Mouse (Mus musculus) forebrain, embryonic 11.5 days (tissue): ENCODE results near the gene Megf11. TPM values are rescaled to one million over a fixed set of nuclear protein-coding genes. Genes with fewer than 3 reads are reported as not detected.

Experiments
- ATAC-seq: fragments of 200-750 bp; cut with Nextera tagmentation; replicated peaks from 2 replicates; pipeline ENCODE4 v1.8.0; 2017; ENCODE audit warnings: moderate TSS enrichment; ENCODE audit not compliant: low FRiP score
- DNase-seq: peaks from one replicate; pipeline ENCODE4 v3.0.0-alpha.2; 2017; ENCODE audit warnings: low spot score
- H3K27ac ChIP-seq: fragments of 300-500 bp; sonication (generic); 2 replicates; pipeline ENCODE4 v1.5.1; 2014; ENCODE audit warnings: low read depth, low read length
- H3K27me3 ChIP-seq: fragments of 300-500 bp; sonication (generic); 2 replicates; pipeline ENCODE4 v1.6.1; 2014; ENCODE audit warnings: mild to moderate bottlenecking, low read length, mixed read lengths; ENCODE audit not compliant: control insufficient read depth, insufficient read depth
- H3K36me3 ChIP-seq: fragments of 300-500 bp; sonication (generic); 2 replicates; pipeline ENCODE4 v1.6.1; 2014; ENCODE audit warnings: mild to moderate bottlenecking, low read length, moderate library complexity, mixed read lengths; ENCODE audit not compliant: control insufficient read depth, insufficient read depth
- H3K4me1 ChIP-seq: fragments of 300-500 bp; sonication (generic); replicated peaks from 2 replicates; pipeline ENCODE4 v1.6.1; 2014; ENCODE audit warnings: low read length, mixed read lengths; ENCODE audit not compliant: control insufficient read depth, insufficient read depth
- H3K4me2 ChIP-seq: fragments of 300-500 bp; sonication (generic); 2 replicates; pipeline ENCODE4 v1.6.1; 2014; ENCODE audit warnings: low read depth, mild to moderate bottlenecking, low read length, moderate library complexity, mixed read lengths; ENCODE audit not compliant: severe bottlenecking
- H3K4me3 ChIP-seq: fragments of 300-500 bp; sonication (generic); 2 replicates; pipeline ENCODE4 v1.5.1; 2014; ENCODE audit warnings: low read depth, low read length
- H3K9ac ChIP-seq: fragments of 300-500 bp; sonication (generic); 2 replicates; pipeline ENCODE4 v1.6.1; 2014; ENCODE audit warnings: low read length
- H3K9me3 ChIP-seq: fragments of 300-500 bp; sonication (generic); 2 replicates; pipeline ENCODE4 v1.6.1; 2016; ENCODE audit warnings: low read length, mixed read lengths; ENCODE audit not compliant: control insufficient read depth
- WGBS: fragments of 180-500 bp; shearing (Covaris S2); extraction: QIAGEN DNeasy Blood & Tissue Kit; methylation state at CpG from one replicate; pipeline ENCODE4 v1.1.7; 2014; 5-methylcytosine and 5-hydroxymethylcytosine counted together
- polyA plus RNA-seq: library from polyadenylated mRNA; unstranded; fragments of >200 nt; fragmentation: Nextera tagmentation; extraction: Ambion mirVana; gene quantifications from 2 replicates; pipeline ENCODE4 v1.2.1, GENCODE M21; 2014

Megf11 gene
- polyA plus RNA-seq, 1 experiment from 2014 or later, result 3.3 TPM

DNA sequence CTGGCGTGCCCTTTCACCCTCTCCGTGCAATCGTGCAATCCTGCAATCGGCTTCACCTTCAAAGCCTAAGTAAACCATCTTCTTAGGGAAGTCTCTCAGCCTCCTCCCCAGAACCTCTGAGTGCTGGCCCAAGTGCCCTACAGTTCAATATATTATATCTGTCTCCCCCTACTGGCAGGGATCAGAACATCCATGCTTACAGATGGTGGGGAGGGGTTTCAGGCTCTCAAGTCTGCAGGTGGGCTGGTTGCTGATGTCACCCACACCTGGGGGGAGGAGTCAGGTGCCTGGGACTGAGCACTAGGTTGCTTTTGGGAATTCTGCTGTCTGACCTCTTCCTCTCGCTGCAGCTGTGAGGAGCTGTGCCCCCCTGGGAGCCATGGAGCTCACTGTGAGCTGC is 254.2 kb downstream of the Megf11 start:
- DNase-seq (peak; percentile 63), ATAC-seq (no peak)
- no peak overlapping the region for H3K27ac ChIP-seq
- peaks cover 3% of the 10 kb centered on the region; the same call in 1 of the 2 replicates for H3K4me1 ChIP-seq
- H3K9ac ChIP-seq, result no peak overlapping the region
- no peaks in the 10 kb centered on the region for H3K9me3 ChIP-seq
- H3K27me3 ChIP-seq, result peaks cover 12% of the 10 kb centered on the region; the same call in 1 of the 2 replicates
- no peak overlapping the region for H3K4me2 ChIP-seq
- WGBS, result 13% methylated on average over 5 of the region's 5 CpGs
- H3K4me3 ChIP-seq, result no peak overlapping the region
- no peaks in the 10 kb centered on the region for H3K36me3 ChIP-seq

DNA sequence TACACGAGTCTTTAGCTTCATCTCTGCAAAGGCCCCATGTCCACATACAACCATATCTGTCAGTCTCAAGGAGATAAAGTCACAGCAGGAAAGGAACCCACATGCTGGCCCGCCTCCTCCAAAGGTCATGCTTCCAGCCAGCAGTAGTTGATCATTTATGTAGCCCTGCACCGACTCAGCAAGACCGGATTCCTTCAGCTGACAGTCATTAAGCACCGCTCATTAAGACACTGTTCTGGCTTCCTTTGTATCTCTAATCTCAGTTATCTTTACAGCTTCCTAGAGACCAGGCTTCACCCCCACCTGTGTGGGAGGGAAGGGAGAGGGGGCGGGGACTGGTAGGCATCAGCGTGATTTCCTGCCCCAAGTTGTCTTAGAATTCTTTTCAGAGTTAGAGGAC is 258.7 kb downstream of the Megf11 start:
- Histone ChIP-seq H3K27me3 (no peaks in the 10 kb centered on the region), H3K9ac (no peak overlapping the region), H3K4me1 (no peaks in the 10 kb centered on the region), H3K36me3 (no peaks in the 10 kb centered on the region), H3K27ac (no peak overlapping the region), H3K4me2 (no peak overlapping the region), H3K4me3 (no peak overlapping the region), H3K9me3 (no peaks in the 10 kb centered on the region)
- WGBS, result 37% methylated on average over 7 of the region's 7 CpGs
- DNase-seq (no peak), ATAC-seq (no peak)

DNA sequence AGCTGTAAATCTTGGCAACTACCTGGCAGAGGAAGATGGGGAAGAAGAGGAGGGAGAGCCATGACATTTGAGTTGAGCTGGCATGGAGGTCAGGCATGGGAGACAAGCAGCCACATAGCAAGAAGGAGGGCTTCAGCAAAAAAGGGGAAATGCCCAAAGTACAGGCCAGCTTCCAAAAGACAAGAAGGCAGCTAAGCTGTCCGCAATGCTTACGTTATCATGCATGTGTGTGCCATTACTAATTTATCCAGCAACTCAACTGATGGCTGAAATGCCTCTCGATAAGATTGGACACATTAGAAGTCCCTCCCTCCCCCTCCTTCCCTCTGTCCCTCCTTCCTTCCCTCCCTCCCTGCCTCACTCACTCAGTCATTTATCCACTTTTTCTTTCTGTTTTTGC is 260.0 kb downstream of the Megf11 start:
- no peak overlapping the region for H3K27ac ChIP-seq
- no peaks in the 10 kb centered on the region for H3K9me3 ChIP-seq
- DNase-seq, result no peak
- no peaks in the 10 kb centered on the region for H3K4me1 ChIP-seq
- ATAC-seq, result no peak
- WGBS, result 91% methylated on average over 3 of the region's 3 CpGs
- no peak overlapping the region for H3K9ac ChIP-seq
- H3K4me3 ChIP-seq, result no peak overlapping the region
- H3K36me3 ChIP-seq, result no peaks in the 10 kb centered on the region
- H3K4me2 ChIP-seq, result no peak overlapping the region
- H3K27me3 ChIP-seq, result no peaks in the 10 kb centered on the region

DNA sequence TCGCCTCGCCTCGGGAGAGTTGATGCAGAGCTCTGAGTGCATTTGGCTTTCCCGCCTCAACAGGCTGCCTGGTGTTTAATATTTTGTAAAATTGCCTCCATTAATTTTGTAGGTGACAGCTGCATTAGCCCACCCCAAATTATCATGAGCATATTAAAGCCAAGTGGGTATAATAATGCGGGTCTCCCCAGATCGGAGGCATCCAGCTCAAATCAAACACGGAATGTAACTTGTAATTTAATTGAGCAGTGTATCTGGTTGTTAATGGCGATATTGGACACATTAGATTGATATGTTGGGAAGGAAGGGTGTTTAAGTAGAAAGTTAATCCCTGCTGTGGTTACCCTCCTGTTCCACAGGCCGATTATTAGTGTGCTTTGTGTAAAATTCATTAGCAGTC is 264.0 kb downstream of the Megf11 start:
- Histone ChIP-seq H3K9ac (no peak overlapping the region), H3K9me3 (no peaks in the 10 kb centered on the region), H3K4me1 (no peaks in the 10 kb centered on the region), H3K36me3 (no peaks in the 10 kb centered on the region), H3K4me2 (no peak overlapping the region), H3K27ac (no peak overlapping the region), H3K27me3 (no peaks in the 10 kb centered on the region), H3K4me3 (no peak overlapping the region)
- ATAC-seq, result no peak
- 66% methylated on average over 9 of the region's 9 CpGs for WGBS
- no peak for DNase-seq

DNA sequence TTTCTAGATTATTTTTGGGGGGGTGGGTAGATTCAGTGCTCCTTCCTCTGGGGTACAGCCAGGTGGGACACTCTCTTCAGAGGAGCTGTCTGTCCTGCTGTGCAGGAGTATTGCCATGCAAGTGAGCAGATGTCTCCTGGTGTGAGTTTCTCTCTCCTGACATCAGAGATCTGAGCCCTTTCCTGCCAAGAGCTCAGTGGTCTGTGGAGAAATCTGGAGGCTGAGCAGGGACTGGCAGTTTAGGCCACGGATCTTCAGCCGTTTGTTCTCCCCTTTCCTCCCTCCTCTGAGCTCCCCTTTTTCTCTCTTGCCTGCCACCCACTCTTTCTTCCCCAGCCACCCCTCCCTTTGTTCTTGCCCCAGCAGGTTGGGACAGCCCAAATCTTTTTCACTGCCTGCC is 264.5 kb downstream of the Megf11 start:
- H3K36me3 ChIP-seq, result no peaks in the 10 kb centered on the region
- H3K9me3 ChIP-seq, result no peaks in the 10 kb centered on the region
- H3K4me2 ChIP-seq, result no peak overlapping the region
- H3K4me3 ChIP-seq, result no peak overlapping the region
- 12% methylated on average over 2 of the region's 2 CpGs for WGBS
- H3K27me3 ChIP-seq, result no peaks in the 10 kb centered on the region
- no peak overlapping the region for H3K9ac ChIP-seq
- ATAC-seq (no peak), DNase-seq (no peak)
- H3K4me1 ChIP-seq, result no peaks in the 10 kb centered on the region
- H3K27ac ChIP-seq, result no peak overlapping the region

DNA sequence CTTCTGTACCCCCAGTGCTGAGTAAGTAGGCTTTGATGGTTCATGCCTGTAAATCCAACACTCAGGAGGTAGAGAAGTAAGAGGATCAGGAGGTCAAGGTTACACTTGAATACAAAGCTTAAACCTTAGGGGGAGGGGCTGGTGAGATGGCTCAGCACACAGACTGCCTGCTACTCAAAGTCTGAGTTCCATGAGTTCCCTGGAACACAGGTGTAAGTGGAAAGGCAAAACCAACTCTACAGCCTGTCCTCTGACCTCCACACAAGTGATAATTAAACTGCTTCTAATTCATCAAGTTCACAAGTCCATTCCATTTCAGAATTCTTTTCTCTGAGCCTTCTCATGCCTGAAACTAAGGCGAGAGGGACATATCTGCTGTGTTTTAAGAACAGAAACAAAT is 265.8 kb downstream of the Megf11 start:
- no peaks in the 10 kb centered on the region for H3K4me1 ChIP-seq
- no peaks in the 10 kb centered on the region for H3K27me3 ChIP-seq
- no peak for ATAC-seq
- no peak overlapping the region for H3K4me3 ChIP-seq
- H3K4me2 ChIP-seq, result no peak overlapping the region
- no peak for DNase-seq
- WGBS, result 88% methylated on average over 1 of the region's 1 CpGs
- no peak overlapping the region for H3K27ac ChIP-seq
- H3K36me3 ChIP-seq, result no peaks in the 10 kb centered on the region
- H3K9ac ChIP-seq, result no peak overlapping the region
- H3K9me3 ChIP-seq, result no peaks in the 10 kb centered on the region

DNA sequence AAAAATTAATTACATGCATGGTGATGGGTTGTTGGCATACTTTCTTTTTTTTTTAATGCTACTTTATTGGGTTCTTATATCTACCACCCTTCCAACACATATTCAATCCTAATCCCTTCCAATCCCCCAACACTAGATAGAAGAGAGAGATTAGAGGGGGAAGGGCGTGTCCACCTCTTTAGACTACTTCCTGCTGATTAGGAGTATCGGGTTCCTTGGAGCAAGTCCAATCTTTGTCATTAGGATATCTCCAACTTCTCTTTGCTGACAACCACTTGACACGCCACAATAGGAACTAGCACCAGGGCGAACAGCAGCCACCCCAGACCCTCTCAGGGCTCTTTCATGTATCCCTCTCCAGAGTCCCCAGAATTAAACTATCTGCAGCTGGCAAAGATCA is 266.3 kb downstream of the Megf11 start:
- Histone ChIP-seq H3K36me3 (no peaks in the 10 kb centered on the region), H3K27ac (no peak overlapping the region), H3K4me2 (no peak overlapping the region), H3K4me1 (no peaks in the 10 kb centered on the region), H3K9me3 (no peaks in the 10 kb centered on the region), H3K27me3 (no peaks in the 10 kb centered on the region), H3K4me3 (no peak overlapping the region), H3K9ac (no peak overlapping the region)
- WGBS, result 73% methylated on average over 4 of the region's 4 CpGs
- DNase-seq (no peak), ATAC-seq (no peak)

DNA sequence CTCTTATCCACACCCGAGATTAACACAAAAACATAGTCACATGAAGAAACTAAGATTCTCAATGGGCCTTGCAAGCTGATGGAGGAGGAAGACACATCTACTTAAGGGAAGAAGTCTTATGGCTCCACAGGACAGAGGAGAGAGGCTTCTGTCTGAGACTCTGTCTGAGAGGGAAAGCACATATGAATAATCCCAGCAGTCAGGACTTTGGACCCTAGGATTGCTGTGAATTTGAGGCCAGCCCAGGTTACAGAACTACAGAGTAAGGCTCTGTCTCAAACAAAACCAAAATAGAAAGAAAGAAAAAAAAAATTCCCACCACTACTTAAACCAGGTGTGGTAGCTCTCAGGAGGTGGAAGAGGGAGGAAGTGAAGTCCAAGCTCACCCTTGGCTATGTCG is 266.7 kb downstream of the Megf11 start:
- Histone ChIP-seq H3K4me2 (no peak overlapping the region), H3K27ac (no peak overlapping the region), H3K27me3 (no peaks in the 10 kb centered on the region), H3K36me3 (no peaks in the 10 kb centered on the region), H3K4me1 (no peaks in the 10 kb centered on the region), H3K4me3 (no peak overlapping the region), H3K9me3 (no peaks in the 10 kb centered on the region), H3K9ac (no peak overlapping the region)
- ATAC-seq, result no peak
- DNase-seq, result no peak
- WGBS, result 60% methylated on average over 2 of the region's 2 CpGs

DNA sequence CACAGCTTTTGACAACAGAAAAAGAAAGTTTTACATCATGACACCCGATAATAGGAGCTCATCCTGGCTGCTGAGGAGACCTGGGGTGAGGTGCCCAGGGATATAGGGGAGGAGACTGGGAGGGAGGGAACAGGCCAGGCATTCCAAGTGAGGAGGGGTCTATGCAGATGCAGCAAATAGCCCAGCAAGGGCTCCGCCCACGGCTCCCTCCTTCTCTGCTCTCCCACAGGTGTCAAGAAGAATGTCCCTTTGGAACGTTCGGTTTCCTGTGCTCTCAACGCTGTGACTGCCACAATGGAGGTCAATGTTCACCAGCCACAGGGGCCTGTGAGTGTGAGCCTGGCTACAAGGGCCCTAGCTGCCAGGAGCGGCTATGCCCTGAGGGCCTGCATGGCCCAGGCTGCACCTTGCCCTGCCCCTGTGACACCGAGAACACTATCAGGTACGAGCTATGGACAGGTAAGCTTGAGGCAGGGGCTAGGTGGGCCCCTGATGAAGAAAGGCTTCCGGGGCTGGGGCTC is 267.5 kb downstream of the Megf11 start:
- Histone ChIP-seq H3K27me3 (no peaks in the 10 kb centered on the region), H3K36me3 (no peaks in the 10 kb centered on the region), H3K4me1 (no peaks in the 10 kb centered on the region), H3K4me2 (no peak overlapping the region), H3K9me3 (no peaks in the 10 kb centered on the region), H3K9ac (no peak overlapping the region), H3K4me3 (no peak overlapping the region), H3K27ac (no peak overlapping the region)
- DNase-seq, result no peak
- no peak for ATAC-seq
- WGBS, result 72% methylated on average over 10 of the region's 10 CpGs
